Comparison of ENCODE assay signal across 13 mouse cellular contexts in the genomic region with DNA sequence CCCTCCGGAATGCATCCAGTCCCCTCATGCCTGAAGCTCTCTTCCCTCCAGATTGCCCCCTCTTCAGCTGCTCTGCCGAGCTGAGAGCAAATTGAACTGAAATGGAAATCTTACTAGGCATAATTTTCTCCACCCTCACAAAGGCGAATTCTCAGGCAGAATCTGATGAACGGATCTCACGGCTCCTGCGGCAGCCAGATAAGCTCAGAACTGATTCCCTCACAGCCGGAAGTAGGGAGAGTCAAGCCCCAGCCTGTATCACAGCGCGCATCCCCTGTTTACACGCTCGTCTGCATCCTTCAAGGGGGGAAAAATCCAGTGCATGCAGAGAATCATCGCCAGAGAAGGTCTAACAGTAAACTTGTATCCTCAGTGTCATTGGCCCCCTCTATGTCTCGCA.
DNase-seq lines count a peak whose midpoint lies in the region; ATAC-seq and TF ChIP-seq lines count a peak whose summit lies in the region.
"Had no signal": no experiment of that assay in that cellular context is flagged by ENCODE, and none has a peak within 500 bp of the region (broad histone marks: within the 10 kb centered on the region; RNA-seq: fewer than 3 reads in every experiment).

No protein-coding gene starts in this region.

- no peak for TF ChIP-seq POLR2A in lung, adult 2 months (IDR thresholded peaks at IDR 0.05; ENCODE audit: borderline replicate concordance, extremely low read depth, low read depth, low read length)

- TF ChIP-seq CTCF in lung, embryonic 14.5 days (IDR thresholded peaks at IDR 0.05; ENCODE audit: low read depth), result no peak
- TF ChIP-seq CTCF in lung, adult 2 months (IDR thresholded peaks at IDR 0.05; ENCODE audit: insufficient read depth, low read length), result no peak

- no peak overlapping the region for H3K4me3 ChIP-seq in lung, embryonic 14.5 days (ENCODE audit: low read depth, low read length)
- H3K4me3 ChIP-seq in lung, adult 2 months (replicated peaks; ENCODE audit: extremely low read depth, low read depth, low read length), result no peak overlapping the region
- no peak overlapping the region for H3K4me3 ChIP-seq in forebrain, embryonic 14.5 days (ENCODE audit: low read depth, low read length)
- H3K4me3 ChIP-seq in midbrain, embryonic 10.5 days, result no peak overlapping the region
- H3K4me3 ChIP-seq: heart, embryonic 13.5 days; intestine, embryonic 15.5 days; liver, embryonic 15.5 days had no signal

- 50% methylated on average over 13 of the region's 13 CpGs for WGBS in lung, embryonic 14.5 days
- 50% methylated on average over 13 of the region's 13 CpGs for WGBS in lung, adult 2 months
- 57% methylated on average over 13 of the region's 13 CpGs for WGBS in forebrain, embryonic 14.5 days
- 58% methylated on average over 13 of the region's 13 CpGs for WGBS in midbrain, embryonic 10.5 days

- H3K4me2 ChIP-seq in lung, embryonic 14.5 days, result no peak overlapping the region
- no peak overlapping the region for H3K4me2 ChIP-seq in forebrain, embryonic 14.5 days (ENCODE audit: low read length)
- H3K4me2 ChIP-seq: heart, embryonic 13.5 days; intestine, embryonic 15.5 days; liver, embryonic 15.5 days had no signal

- H3K4me1 ChIP-seq in lung, embryonic 14.5 days (ENCODE audit: insufficient read depth), result peaks cover 10% of the 10 kb centered on the region; the same call in 1 of the 2 replicates
- no peaks in the 10 kb centered on the region for H3K4me1 ChIP-seq in lung, adult 2 months (ENCODE audit: control insufficient read depth, insufficient read depth, low read length)
- peaks cover 11% of the 10 kb centered on the region for H3K4me1 ChIP-seq in forebrain, embryonic 14.5 days (ENCODE audit: control insufficient read depth, insufficient read depth, low read length)
- peaks cover 36% of the 10 kb centered on the region for H3K4me1 ChIP-seq in midbrain, embryonic 10.5 days
- H3K4me1 ChIP-seq: intestine, embryonic 15.5 days had no signal

- DNase-seq in lung, embryonic 14.5 days, result peak; percentile 5
- no peak for DNase-seq in lung, adult 2 months
- DNase-seq in forebrain, embryonic 14.5 days (ENCODE audit: low spot score), result peak; percentile 53
- peak; percentile 16 for DNase-seq in midbrain, embryonic 10.5 days (ENCODE audit: low spot score)
- DNase-seq in right cerebral cortex, postnatal 14 days, result peak; percentile 11
- no peak for DNase-seq in thymus, postnatal 36 days
- DNase-seq in kidney, postnatal 10 days, result no peak
- DNase-seq: gastrocnemius, postnatal 25 days; kidney, postnatal 14 days; thymus, postnatal 14 days had no signal

- no peaks in the 10 kb centered on the region for H3K36me3 ChIP-seq in lung, embryonic 14.5 days (ENCODE audit: insufficient read depth)
- H3K36me3 ChIP-seq in forebrain, embryonic 14.5 days (ENCODE audit: control insufficient read depth, insufficient read depth, low read length), result no peaks in the 10 kb centered on the region
- H3K36me3 ChIP-seq in midbrain, embryonic 10.5 days, result no peaks in the 10 kb centered on the region
- H3K36me3 ChIP-seq: heart, embryonic 13.5 days; intestine, embryonic 15.5 days; liver, embryonic 15.5 days had no signal

- H3K27me3 ChIP-seq in lung, embryonic 14.5 days (ENCODE audit: insufficient read depth, low read length), result no peaks in the 10 kb centered on the region
- H3K27me3 ChIP-seq in forebrain, embryonic 14.5 days (replicated peaks; ENCODE audit: control insufficient read depth, insufficient read depth, low read length), result no peaks in the 10 kb centered on the region
- H3K27me3 ChIP-seq in midbrain, embryonic 10.5 days (ENCODE audit: low read depth, poor library complexity, severe bottlenecking), result 0 out of 2 replicates have a peak, but pooled peaks cover 7% of the 10 kb centered on the region
- H3K27me3 ChIP-seq: heart, embryonic 13.5 days; intestine, embryonic 15.5 days; liver, embryonic 15.5 days had no signal

- no peak overlapping the region for H3K9ac ChIP-seq in lung, embryonic 14.5 days
- peak overlapping the region; percentile 21; the same call in 1 of the 2 replicates for H3K9ac ChIP-seq in forebrain, embryonic 14.5 days (ENCODE audit: low read length)
- H3K9ac ChIP-seq: heart, embryonic 13.5 days; intestine, embryonic 15.5 days; liver, embryonic 15.5 days had no signal

- no peaks in the 10 kb centered on the region for H3K9me3 ChIP-seq in lung, embryonic 14.5 days (ENCODE audit: low read depth, low read length)
- H3K9me3 ChIP-seq in forebrain, embryonic 14.5 days (replicated peaks; ENCODE audit: control insufficient read depth, low read length), result no peaks in the 10 kb centered on the region
- no peaks in the 10 kb centered on the region for H3K9me3 ChIP-seq in midbrain, embryonic 10.5 days (replicated peaks)
- H3K9me3 ChIP-seq: heart, embryonic 13.5 days; intestine, embryonic 15.5 days; liver, embryonic 15.5 days had no signal

- H3K27ac ChIP-seq in lung, embryonic 14.5 days (ENCODE audit: low read depth), result no peak overlapping the region
- H3K27ac ChIP-seq in forebrain, embryonic 14.5 days (ENCODE audit: low read depth, low read length), result peak overlapping the region; percentile 3; the same call in 1 of the 2 replicates
- peak overlapping the region; percentile 75 for H3K27ac ChIP-seq in midbrain, embryonic 10.5 days (replicated peaks)
- H3K27ac ChIP-seq: heart, embryonic 13.5 days; intestine, embryonic 15.5 days; liver, embryonic 15.5 days had no signal

- ATAC-seq in lung, embryonic 14.5 days (ENCODE audit: insufficient read depth), result no peak
- peak; percentile 46; the same call in 1 of the 2 replicates for ATAC-seq in forebrain, embryonic 14.5 days
- ATAC-seq: intestine, embryonic 15.5 days had no signal

Comparison
In these comparisons a context has a peak if more than half of its experiments do, and no peak if none do; other contexts are left out.
1. DNase-seq: peak in lung, embryonic 14.5 days (single experiment), forebrain, embryonic 14.5 days (single experiment), midbrain, embryonic 10.5 days (single experiment) and right cerebral cortex, postnatal 14 days (single experiment); none in lung, adult 2 months (single experiment), thymus, postnatal 36 days (0 of 2) and kidney, postnatal 10 days (single experiment).